Mouse (Mus musculus) intestine, embryonic 14.5 days (tissue): ENCODE measurements around the gene Dusp1. TPM values are rescaled to one million over a fixed set of nuclear protein-coding genes. Genes with fewer than 3 reads are reported as not detected.

Experiments
- ATAC-seq: fragments of 200-750 bp; cut with Nextera tagmentation; replicated peaks from 2 replicates; pipeline ENCODE4 v1.8.0; 2017; ENCODE audit warnings: low read depth, moderate number of reproducible peaks, moderate TSS enrichment, moderate library complexity; ENCODE audit not compliant: low FRiP score, low TSS enrichment
- DNase-seq: peaks from one replicate; pipeline ENCODE4 v3.0.0-alpha.2; 2018; ENCODE audit warnings: low spot score
- H3K27ac ChIP-seq: fragments of 300-500 bp; sonication (generic); 2 replicates; pipeline ENCODE4 v1.5.1; 2014; ENCODE audit warnings: low read depth, mild to moderate bottlenecking, control low read depth
- H3K27me3 ChIP-seq: fragments of 300-500 bp; sonication (generic); replicated peaks from 2 replicates; pipeline ENCODE4 v1.6.1; 2014; ENCODE audit warnings: low read length, control low read depth; ENCODE audit not compliant: control insufficient read depth, insufficient read depth
- H3K36me3 ChIP-seq: fragments of 300-500 bp; sonication (generic); 2 replicates; pipeline ENCODE4 v1.6.1; 2014; ENCODE audit warnings: low read length, control low read depth; ENCODE audit not compliant: control insufficient read depth, insufficient read depth
- H3K4me1 ChIP-seq: fragments of 300-500 bp; sonication (generic); replicated peaks from 2 replicates; pipeline ENCODE4 v1.6.1; 2014; ENCODE audit warnings: low read length, control low read depth, mixed read lengths; ENCODE audit not compliant: control insufficient read depth, insufficient read depth
- H3K4me2 ChIP-seq: fragments of 300-500 bp; sonication (generic); 2 replicates; pipeline ENCODE4 v1.6.1; 2014; ENCODE audit warnings: low read length
- H3K4me3 ChIP-seq: fragments of 300-500 bp; sonication (generic); 2 replicates; pipeline ENCODE4 v1.5.1; 2014; ENCODE audit warnings: low read depth, low read length, control low read depth, mixed read lengths
- H3K9ac ChIP-seq: fragments of 300-500 bp; sonication (generic); 2 replicates; pipeline ENCODE4 v1.6.1; 2014; ENCODE audit warnings: mild to moderate bottlenecking, low read length
- H3K9me3 ChIP-seq: fragments of 300-500 bp; sonication (generic); 2 replicates; pipeline ENCODE4 v1.6.1; 2016; ENCODE audit warnings: low read length, control low read depth; ENCODE audit not compliant: control insufficient read depth
- WGBS: fragments of 180-500 bp; shearing (Covaris S2); extraction: QIAGEN DNeasy Blood & Tissue Kit; methylation state at CpG from one replicate; pipeline ENCODE4 v1.1.7; 2014; 5-methylcytosine and 5-hydroxymethylcytosine counted together
- polyA plus RNA-seq: library from polyadenylated mRNA; unstranded; fragments of >200 nt; fragmentation: Nextera tagmentation; extraction: Ambion mirVana; gene quantifications from 2 replicates; pipeline ENCODE4 v1.2.1, GENCODE M21; 2014

Gene Dusp1
- polyA plus RNA-seq, 1 experiment from 2014 or later, result 17.0 TPM

GRCm38 (mm10) chr17:26594171-26594570 lies 32.2 kb upstream of the Dusp1 start:
- Histone ChIP-seq H3K36me3 (peaks cover 6% of the 10 kb centered on the region), H3K9me3 (no peaks in the 10 kb centered on the region), H3K27ac (no peak overlapping the region), H3K4me2 (no peak overlapping the region), H3K9ac (no peak overlapping the region), H3K4me3 (no peak overlapping the region), H3K27me3 (no peaks in the 10 kb centered on the region), H3K4me1 (peaks cover 19% of the 10 kb centered on the region)
- ATAC-seq (no peak), DNase-seq (no peak)
- 85% methylated on average over 7 of the region's 7 CpGs for WGBS

- Histone ChIP-seq H3K9ac (no peak overlapping the region), H3K27ac (no peak overlapping the region), H3K36me3 (peaks cover 7% of the 10 kb centered on the region), H3K4me2 (no peak overlapping the region), H3K27me3 (no peaks in the 10 kb centered on the region), H3K9me3 (no peaks in the 10 kb centered on the region), H3K4me1 (peaks cover 19% of the 10 kb centered on the region), H3K4me3 (no peak overlapping the region)
- WGBS, result 90% methylated on average over 5 of the region's 5 CpGs
- ATAC-seq, result no peak
- DNase-seq, result no peak
These were observed 31.3 kb upstream of the Dusp1 start for GRCm38 (mm10) chr17:26593199-26593598.

DNA sequence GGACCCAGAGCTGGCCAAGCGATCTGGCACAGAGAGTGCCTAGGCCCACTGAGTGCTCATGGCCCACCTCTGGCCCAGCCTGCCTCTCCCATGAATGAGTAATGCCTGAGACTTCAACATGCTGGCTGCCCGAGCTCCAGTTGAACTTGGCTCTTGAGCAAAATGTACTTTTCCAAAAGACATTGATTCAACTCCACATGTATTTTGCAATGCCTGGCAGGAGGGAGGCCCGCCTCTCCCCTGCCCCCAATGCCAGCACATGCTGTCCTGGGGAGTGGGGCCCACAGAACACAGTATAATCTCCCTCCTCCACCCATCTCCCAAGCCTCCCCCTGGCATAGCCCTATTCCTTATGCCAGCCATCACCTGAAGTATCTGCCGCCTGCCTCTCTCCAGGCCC lies 30.6 kb upstream of the Dusp1 start:
- Histone ChIP-seq H3K36me3 (peaks cover 14% of the 10 kb centered on the region), H3K4me3 (no peak overlapping the region), H3K27me3 (no peaks in the 10 kb centered on the region), H3K4me2 (no peak overlapping the region), H3K4me1 (peaks cover 19% of the 10 kb centered on the region), H3K9me3 (no peaks in the 10 kb centered on the region), H3K27ac (no peak overlapping the region), H3K9ac (no peak overlapping the region)
- 96% methylated on average over 4 of the region's 4 CpGs for WGBS
- ATAC-seq (no peak), DNase-seq (no peak)

DNA sequence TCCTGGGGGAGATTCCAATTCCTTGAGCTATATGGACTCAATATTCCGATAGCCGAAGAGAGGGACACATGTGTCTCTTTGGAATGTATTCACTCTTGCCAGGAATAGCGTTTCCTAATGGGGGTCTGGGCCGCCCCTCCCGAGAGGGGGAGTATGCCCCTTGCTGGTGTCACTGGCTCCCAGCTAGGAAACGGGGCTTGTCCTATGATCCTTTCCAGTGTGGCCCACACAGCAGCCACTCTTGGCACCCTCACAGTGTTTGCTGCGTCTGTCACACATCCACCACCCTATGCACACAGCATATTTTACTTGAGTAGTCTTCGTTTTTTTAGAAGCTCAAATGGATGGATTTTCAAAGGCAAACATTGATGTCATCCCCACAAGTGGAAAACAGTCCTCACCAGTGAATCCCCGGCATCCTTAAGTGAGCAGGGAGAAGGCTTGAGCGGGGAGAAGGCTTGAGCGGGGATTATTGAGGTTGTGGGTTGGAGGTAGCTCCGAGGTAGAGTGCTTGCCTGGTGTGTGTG lies 26.1 kb upstream of the Dusp1 start:
- H3K4me1 ChIP-seq, result peaks cover 17% of the 10 kb centered on the region

GRCm38 (mm10) chr17:26584558-26585136 lies 22.7 kb upstream of the Dusp1 start:
- peak; percentile 64 for DNase-seq
- Histone ChIP-seq H3K36me3 (peaks cover 15% of the 10 kb centered on the region; the same call in 1 of the 2 replicates), H3K9me3 (no peaks in the 10 kb centered on the region), H3K27me3 (no peaks in the 10 kb centered on the region), H3K4me3 (no peak overlapping the region), H3K4me1 (peaks cover 20% of the 10 kb centered on the region), H3K9ac (no peak overlapping the region), H3K4me2 (peak overlapping the region; percentile 11; the same call in 1 of the 2 replicates), H3K27ac (peak overlapping the region; percentile 69)
- peak; percentile 84 for ATAC-seq
- 34% methylated on average over 15 of the region's 15 CpGs for WGBS

More for the DNA sequence above, 26.1 kb upstream of the Dusp1 start:
- WGBS, result 87% methylated on average over 12 of the region's 12 CpGs
- Histone ChIP-seq H3K9ac (no peak overlapping the region), H3K27ac (no peak overlapping the region), H3K27me3 (no peaks in the 10 kb centered on the region), H3K9me3 (no peaks in the 10 kb centered on the region), H3K4me2 (no peak overlapping the region), H3K36me3 (peaks cover 15% of the 10 kb centered on the region; the same call in 1 of the 2 replicates), H3K4me3 (no peak overlapping the region)
- no peak for DNase-seq
- ATAC-seq, result no peak

GRCm38 (mm10) chr17:26584063-26584462 lies 22.1 kb upstream of the Dusp1 start:
- Histone ChIP-seq H3K27me3 (no peaks in the 10 kb centered on the region), H3K9ac (no peak overlapping the region), H3K4me1 (peaks cover 20% of the 10 kb centered on the region), H3K4me2 (peak overlapping the region; percentile 11; the same call in 1 of the 2 replicates), H3K4me3 (no peak overlapping the region), H3K9me3 (no peaks in the 10 kb centered on the region), H3K27ac (peak overlapping the region; percentile 69), H3K36me3 (peaks cover 15% of the 10 kb centered on the region; the same call in 1 of the 2 replicates)
- 49% methylated on average over 4 of the region's 4 CpGs for whole genome bisulfite sequencing
- DNase-seq (no peak), ATAC-seq (no peak)

- 82% methylated on average over 6 of the region's 6 CpGs for WGBS
- ATAC-seq (no peak), DNase-seq (no peak)
- Histone ChIP-seq H3K9ac (no peak overlapping the region), H3K4me3 (no peak overlapping the region), H3K4me2 (no peak overlapping the region), H3K27me3 (no peaks in the 10 kb centered on the region), H3K36me3 (peaks cover 17% of the 10 kb centered on the region; the same call in 1 of the 2 replicates), H3K9me3 (no peaks in the 10 kb centered on the region), H3K27ac (peak overlapping the region; percentile 69), H3K4me1 (peaks cover 20% of the 10 kb centered on the region)
These were observed 21.7 kb upstream of the Dusp1 start for GRCm38 (mm10) chr17:26583606-26584005.

DNA sequence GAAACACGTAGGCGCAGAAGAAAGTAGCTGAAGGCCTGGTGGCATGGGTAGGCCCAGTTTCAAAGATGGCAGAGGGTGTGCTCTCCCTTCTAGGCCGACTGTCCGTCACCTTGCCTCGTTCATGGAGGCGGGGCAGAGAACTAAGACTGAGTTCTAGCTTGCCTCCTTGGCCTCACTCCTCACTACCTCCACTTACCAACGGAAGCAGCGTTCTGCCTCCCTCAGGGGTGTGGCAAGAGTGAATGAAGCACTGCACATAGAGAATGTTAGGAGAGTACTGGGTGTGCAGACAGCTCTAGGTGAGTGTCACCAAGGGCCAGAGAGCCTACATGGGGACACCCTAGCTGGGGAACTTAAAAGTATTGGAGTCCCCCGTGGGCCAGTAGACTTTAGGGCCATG lies 21.1 kb upstream of the Dusp1 start:
- Histone ChIP-seq H3K4me3 (no peak overlapping the region), H3K4me1 (peaks cover 20% of the 10 kb centered on the region), H3K27ac (no peak overlapping the region), H3K4me2 (no peak overlapping the region), H3K9ac (no peak overlapping the region), H3K27me3 (no peaks in the 10 kb centered on the region), H3K36me3 (peaks cover 21% of the 10 kb centered on the region; the same call in 1 of the 2 replicates), H3K9me3 (no peaks in the 10 kb centered on the region)
- 95% methylated on average over 9 of the region's 9 CpGs for WGBS
- DNase-seq, result no peak
- ATAC-seq, result no peak

- Histone ChIP-seq H3K4me3 (no peak overlapping the region), H3K4me1 (peaks cover 20% of the 10 kb centered on the region), H3K36me3 (peaks cover 19% of the 10 kb centered on the region; the same call in 1 of the 2 replicates), H3K9me3 (no peaks in the 10 kb centered on the region), H3K4me2 (no peak overlapping the region), H3K27ac (peak overlapping the region; percentile 1; the same call in 1 of the 2 replicates), H3K9ac (no peak overlapping the region), H3K27me3 (no peaks in the 10 kb centered on the region)
- 90% methylated on average over 5 of the region's 5 CpGs for WGBS
- DNase-seq (no peak), ATAC-seq (no peak)
These were observed 20.4 kb upstream of the Dusp1 start for GRCm38 (mm10) chr17:26582297-26582696.
